Mouse (Mus musculus) testis, adult 2 months (tissue): ENCODE results near the gene Wfdc15a. TPM values are rescaled to one million over a fixed set of nuclear protein-coding genes. Genes with fewer than 3 reads are reported as not detected.
A peak's percentile ranks its signal among the peaks of the same experiment; 100 is the strongest.

Source experiments
- H3K27ac ChIP-seq: fragments of 200-500 bp; 2 replicates; pipeline ENCODE4 v1.5.1; 2012; ENCODE audit warnings: low read depth, low read length; ENCODE audit not compliant: control insufficient read depth, insufficient read depth
- H3K27me3 ChIP-seq: fragments of 200-500 bp; 2 replicates; pipeline ENCODE4 v1.6.1; 2012; ENCODE audit warnings: mild to moderate bottlenecking, low read length, moderate library complexity; ENCODE audit not compliant: control insufficient read depth, insufficient read depth
- H3K36me3 ChIP-seq: fragments of 200-500 bp; 2 replicates; pipeline ENCODE4 v1.6.1; 2012; ENCODE audit warnings: mild to moderate bottlenecking, low read length; ENCODE audit not compliant: control insufficient read depth, insufficient read depth
- H3K4me1 ChIP-seq: fragments of 200-500 bp; 2 replicates; pipeline ENCODE4 v1.6.1; 2012; ENCODE audit warnings: low read length; ENCODE audit not compliant: control insufficient read depth, insufficient read depth
- H3K4me3 ChIP-seq: fragments of 200-500 bp; 2 replicates; pipeline ENCODE4 v1.5.1; 2012; ENCODE audit warnings: low read depth, mild to moderate bottlenecking, low read length, moderate library complexity, mixed read lengths; ENCODE audit not compliant: control insufficient read depth
- CTCF ChIP-seq: fragments of 200-500 bp; IDR thresholded peaks from 2 replicates; pipeline ENCODE4 v1.5.1; 2012; ENCODE audit warnings: low read depth, mild to moderate bottlenecking, inconsistent platforms, low read length, moderate library complexity; ENCODE audit not compliant: control insufficient read depth, insufficient read depth, insufficient replicate concordance
- POLR2A ChIP-seq: fragments of 200-500 bp; IDR thresholded peaks from 2 replicates; pipeline ENCODE4 v1.6.1; 2012; ENCODE audit warnings: low read depth, mild to moderate bottlenecking, inconsistent platforms, low read length, moderate library complexity; ENCODE audit not compliant: control insufficient read depth
- polyA plus RNA-seq: library from polyadenylated mRNA; depleted of rRNA; stranded (reverse); fragments of >200 nt; gene quantifications from 2 replicates; pipeline ENCODE4 v1.2.3, GENCODE M21; 2012; rRNA removed

The Wfdc15a gene
- polyA plus RNA-seq: 325 and 331 TPM in 2 replicates

DNA sequence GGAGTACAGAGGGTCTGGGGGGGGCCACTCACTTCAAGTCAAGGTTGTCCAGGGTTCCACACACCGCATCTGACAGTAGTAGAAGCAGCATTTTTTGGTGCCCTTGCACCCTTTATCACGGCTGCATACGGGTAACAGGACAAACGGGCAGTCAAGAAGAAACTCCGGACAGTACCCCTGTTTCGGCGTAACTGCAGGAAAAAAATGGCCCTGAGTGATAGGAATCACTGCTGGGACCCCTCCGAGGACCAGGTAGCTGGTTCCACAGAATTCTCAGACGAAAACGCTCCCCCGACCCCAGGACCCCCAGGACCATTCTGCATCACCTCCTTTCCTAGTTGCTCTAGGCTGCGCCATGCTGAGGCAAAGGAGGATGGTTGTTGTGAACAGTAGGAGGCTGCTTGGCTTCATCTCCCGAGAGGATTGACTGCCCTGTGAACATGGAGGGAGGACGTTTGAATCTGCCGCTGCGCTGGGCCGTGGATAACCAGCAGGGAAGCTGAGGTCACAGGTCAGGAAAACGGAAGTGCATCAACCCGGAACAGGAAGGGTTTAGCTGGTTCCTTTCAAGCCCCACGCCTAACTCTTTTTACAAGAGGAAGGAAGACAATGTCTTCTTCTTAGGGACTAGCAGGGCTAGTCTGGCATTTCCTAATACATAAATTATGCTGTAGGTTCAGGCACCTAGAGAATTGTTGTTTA lies at the start of gene Wfdc15a:
Gene Wfdc15a (minus strand): TSS at position 505 of the 702 bp plus-strand sequence.
- H3K27ac ChIP-seq: peak within 1 kb of the TSS; percentile 88
- no peaks in the 10 kb centered on the region for H3K36me3 ChIP-seq
- H3K4me1 ChIP-seq: no peaks in the 10 kb centered on the region
- no peaks in the 10 kb centered on the region for H3K27me3 ChIP-seq
- peak within 1 kb of the TSS; percentile 97 for H3K4me3 ChIP-seq
- TF ChIP-seq POLR2A (peak; percentile 84), CTCF (no peak)

DNA sequence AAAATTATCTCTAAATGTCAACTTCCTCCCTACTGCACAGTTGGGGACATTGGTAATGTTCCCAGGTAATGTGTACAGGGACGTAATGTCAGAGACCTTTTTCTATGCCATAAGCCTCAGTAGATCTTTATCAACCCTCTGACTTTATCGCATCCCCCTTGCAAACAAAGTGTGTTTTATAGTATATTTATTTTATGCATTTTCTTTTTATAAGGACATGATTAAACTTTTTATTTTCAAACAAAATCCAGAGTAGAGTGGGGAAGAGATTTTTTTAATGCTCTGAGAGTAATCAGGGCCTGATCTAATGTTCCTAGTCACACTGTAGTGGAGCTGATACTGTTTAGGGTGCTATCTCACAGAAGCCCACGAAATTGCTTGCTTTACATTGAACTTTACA lies 38.4 kb upstream of the Wfdc15a start, which contains the start of gene Svs2:
Gene Svs2 (minus strand): TSS at position 101 of the 400 bp plus-strand sequence.
- Histone ChIP-seq H3K4me3 (no peak within 1 kb of the TSS), H3K4me1 (no peaks in the 10 kb centered on the region), H3K36me3 (no peaks in the 10 kb centered on the region), H3K27me3 (no peaks in the 10 kb centered on the region), H3K27ac (no peak within 1 kb of the TSS)
- TF ChIP-seq CTCF: no peak
- no peak for TF ChIP-seq POLR2A

DNA sequence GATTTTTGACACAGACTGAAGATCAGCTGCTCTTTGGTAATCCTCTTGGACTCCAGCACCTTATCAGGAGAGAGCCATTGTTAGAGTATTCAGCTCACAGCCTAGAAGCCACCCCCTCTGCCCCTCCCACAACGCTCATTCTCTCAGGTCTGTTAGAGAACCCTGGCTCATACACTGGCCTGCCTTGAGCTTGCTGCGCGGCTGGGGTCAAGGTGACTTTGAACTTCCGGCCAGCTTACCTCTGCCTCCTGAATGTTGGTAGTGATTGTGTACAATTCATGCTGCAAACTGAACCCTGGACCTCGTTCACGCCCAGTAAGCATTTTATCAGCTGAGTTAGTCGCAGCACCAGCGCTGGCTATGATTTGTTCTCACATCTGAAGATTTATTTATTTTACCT lies 32.7 kb upstream of the Wfdc15a start:
- H3K27me3 ChIP-seq: no peaks in the 10 kb centered on the region
- no peaks in the 10 kb centered on the region for H3K4me1 ChIP-seq
- no peak for TF ChIP-seq CTCF
- TF ChIP-seq POLR2A: no peak
- no peaks in the 10 kb centered on the region for H3K36me3 ChIP-seq
- H3K4me3 ChIP-seq: no peak overlapping the region
- H3K27ac ChIP-seq: no peak overlapping the region

DNA sequence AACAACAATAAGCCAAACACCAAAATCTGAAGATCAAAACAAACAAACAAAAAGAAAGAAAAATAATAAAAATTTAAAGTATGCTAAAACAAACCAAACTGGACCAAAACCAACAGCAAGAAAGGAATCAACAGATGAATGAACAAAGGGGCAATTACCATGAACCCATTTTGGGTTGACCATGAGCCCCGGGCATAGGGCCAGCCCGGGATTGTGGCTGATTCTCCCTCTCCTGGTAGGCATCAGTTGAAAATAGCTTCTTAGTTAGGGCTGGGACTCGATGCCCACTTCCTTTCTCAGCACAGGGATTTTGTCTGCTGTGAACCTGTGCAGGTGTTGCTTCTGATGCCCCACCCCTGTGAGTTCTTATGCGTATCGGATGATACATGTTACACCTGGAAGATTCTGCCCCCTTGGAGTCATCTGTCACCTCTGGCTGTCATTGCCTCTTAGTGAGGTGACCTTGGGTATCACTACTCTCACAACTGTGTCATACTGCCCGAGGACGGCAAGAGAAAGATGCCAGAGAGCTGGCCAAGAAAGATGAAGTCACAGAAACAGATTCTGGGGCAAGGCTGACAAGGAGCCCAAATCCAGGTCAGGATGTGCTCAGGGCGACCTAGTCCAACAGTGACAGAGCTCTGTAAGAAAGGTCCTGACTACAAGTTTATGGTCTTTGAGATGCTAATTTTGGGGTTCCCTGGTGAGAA lies 28.6 kb upstream of the Wfdc15a start:
- Histone ChIP-seq H3K27ac (no peak overlapping the region), H3K27me3 (no peaks in the 10 kb centered on the region), H3K4me3 (no peak overlapping the region), H3K4me1 (no peaks in the 10 kb centered on the region), H3K36me3 (no peaks in the 10 kb centered on the region)
- TF ChIP-seq CTCF: no peak
- TF ChIP-seq POLR2A: no peak

DNA sequence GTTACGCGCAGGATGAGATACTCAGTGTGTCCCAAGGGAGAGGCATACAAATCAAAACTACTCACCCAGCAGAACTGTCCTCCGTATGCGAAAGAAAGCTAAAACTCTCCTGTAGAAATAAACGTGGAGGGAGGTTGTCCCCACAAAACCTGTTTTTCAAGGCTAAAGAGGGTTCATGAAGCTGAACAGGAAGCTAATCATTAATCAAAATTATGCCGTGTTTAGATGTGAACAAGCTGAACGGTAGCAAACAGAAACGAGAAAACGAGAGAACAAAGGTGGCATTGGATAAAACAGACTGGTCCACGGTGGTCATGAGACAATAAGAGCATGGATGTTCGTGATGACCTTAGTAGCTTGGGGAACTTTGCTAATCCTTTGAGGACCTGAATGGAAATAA lies 21.6 kb upstream of the Wfdc15a start, which contains the start of gene Wfdc15b:
Gene Wfdc15b (minus strand): TSS at position 139 of the 400 bp plus-strand sequence.
- H3K4me1 ChIP-seq: no peaks in the 10 kb centered on the region
- TF ChIP-seq POLR2A (no peak), CTCF (no peak)
- no peaks in the 10 kb centered on the region for H3K36me3 ChIP-seq
- no peak within 1 kb of the TSS for H3K27ac ChIP-seq
- no peak within 1 kb of the TSS for H3K4me3 ChIP-seq
- no peaks in the 10 kb centered on the region for H3K27me3 ChIP-seq

DNA sequence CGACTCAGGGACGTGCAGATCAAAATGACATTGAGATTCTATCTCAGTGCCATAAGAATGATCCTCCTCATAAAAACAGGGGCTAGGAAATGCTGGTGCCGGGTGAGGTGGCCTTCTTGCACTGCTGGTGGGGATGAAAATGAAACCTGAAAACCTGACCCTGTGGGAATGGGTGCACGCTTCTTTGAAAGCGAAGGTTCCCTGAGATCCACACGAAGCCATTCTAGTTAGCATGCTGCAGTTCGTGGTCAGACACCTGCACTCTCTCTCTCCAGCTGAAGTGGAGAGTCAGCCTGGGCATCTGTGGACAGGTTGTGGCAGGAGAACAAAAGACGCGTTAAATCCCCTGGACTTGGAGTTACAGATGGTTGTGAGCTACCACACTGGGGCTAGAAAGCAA lies 19.4 kb upstream of the Wfdc15a start:
- TF ChIP-seq POLR2A (no peak), CTCF (no peak)
- Histone ChIP-seq H3K36me3 (no peaks in the 10 kb centered on the region), H3K4me3 (no peak overlapping the region), H3K27ac (no peak overlapping the region), H3K27me3 (no peaks in the 10 kb centered on the region), H3K4me1 (no peaks in the 10 kb centered on the region; the same call in 1 of the 2 replicates)

DNA sequence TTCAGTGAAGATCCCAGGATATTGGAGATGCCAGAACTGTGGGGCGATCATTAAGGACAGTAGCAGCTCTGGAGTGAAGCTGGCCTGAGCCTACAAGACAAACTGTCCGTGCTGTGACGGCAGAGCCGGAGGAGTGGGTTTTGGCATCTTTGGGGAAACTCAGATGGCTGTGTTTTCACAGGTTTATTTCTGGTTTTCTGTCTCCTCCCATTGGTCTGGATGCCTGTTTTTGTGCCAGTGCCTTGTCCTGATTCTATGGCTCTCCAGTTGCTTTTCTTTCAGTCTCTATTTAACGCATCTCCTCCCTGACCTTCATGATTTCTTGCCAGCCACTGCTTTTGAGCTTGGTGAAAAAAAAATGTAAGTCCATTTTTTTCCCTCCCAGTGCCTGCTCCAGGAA lies 12.8 kb upstream of the Wfdc15a start:
- Histone ChIP-seq H3K27me3 (no peaks in the 10 kb centered on the region), H3K27ac (no peak overlapping the region), H3K4me1 (no peaks in the 10 kb centered on the region; the same call in 1 of the 2 replicates), H3K4me3 (no peak overlapping the region), H3K36me3 (no peaks in the 10 kb centered on the region)
- no peak for TF ChIP-seq POLR2A
- no peak for TF ChIP-seq CTCF
